Mouse (Mus musculus): ENCODE results near the gene Fcgr4. TPM values are rescaled to one million over a fixed set of nuclear protein-coding genes. Genes with fewer than 3 reads are reported as not detected.

The Fcgr4 gene
- polyA plus RNA-seq, 1 experiment = 1.5 TPM

- Histone ChIP-seq H3K36me3 (ENCODE audit: control insufficient read depth, insufficient read depth, low read length) (no peaks in the 10 kb centered on the region), H3K4me1 (replicated peaks; ENCODE audit: control insufficient read depth, insufficient read depth, low read length) (no peaks in the 10 kb centered on the region), H3K4me3 (ENCODE audit: control insufficient read depth, insufficient read depth, low read length) (no peak overlapping the region), H3K27ac (ENCODE audit: control insufficient read depth, insufficient read depth, low read length) (no peak overlapping the region), H3K27me3 (ENCODE audit: control insufficient read depth, insufficient read depth, low read length) (no peaks in the 10 kb centered on the region)
- DNase-seq = no peak
- 59% methylated on average over 6 of the region's 6 CpGs for WGBS
- no peak for TF ChIP-seq CTCF (IDR thresholded peaks at IDR 0.05; ENCODE audit: borderline replicate concordance, control insufficient read depth, extremely low read depth, insufficient read depth, low read length, poor library complexity)
- TF ChIP-seq POLR2A (IDR thresholded peaks at IDR 0.05; ENCODE audit: control insufficient read depth, extremely low read depth, insufficient read depth, low read length, poor library complexity) = no peak
Measured at GRCm38 (mm10) chr1:171017468-171018158, 1.1 kb upstream of the Fcgr4 start.

- Histone ChIP-seq H3K4me1 (replicated peaks; ENCODE audit: control insufficient read depth, insufficient read depth, low read length) (no peaks in the 10 kb centered on the region), H3K27ac (ENCODE audit: control insufficient read depth, insufficient read depth, low read length) (no peak overlapping the region), H3K27me3 (ENCODE audit: control insufficient read depth, insufficient read depth, low read length) (no peaks in the 10 kb centered on the region), H3K36me3 (ENCODE audit: control insufficient read depth, insufficient read depth, low read length) (no peaks in the 10 kb centered on the region), H3K4me3 (ENCODE audit: control insufficient read depth, insufficient read depth, low read length) (no peak overlapping the region)
- TF ChIP-seq POLR2A (IDR thresholded peaks at IDR 0.05; ENCODE audit: control insufficient read depth, extremely low read depth, insufficient read depth, low read length, poor library complexity) (no peak), CTCF (IDR thresholded peaks at IDR 0.05; ENCODE audit: borderline replicate concordance, control insufficient read depth, extremely low read depth, insufficient read depth, low read length, poor library complexity) (no peak)
- DNase-seq = no peak
- 85% methylated on average over 7 of the region's 7 CpGs for WGBS
Measured at GRCm38 (mm10) chr1:171019311-171019950, 711 bp downstream of the Fcgr4 start.

GRCm38 (mm10) chr1:171031752-171032151 is 13.0 kb downstream of the Fcgr4 start:
- H3K4me1 ChIP-seq (replicated peaks; ENCODE audit: control insufficient read depth, insufficient read depth, low read length) = peaks cover 21% of the 10 kb centered on the region
- no peak for DNase-seq
- H3K27ac ChIP-seq (ENCODE audit: control insufficient read depth, insufficient read depth, low read length) = no peak overlapping the region
- no peak for TF ChIP-seq CTCF (IDR thresholded peaks at IDR 0.05; ENCODE audit: borderline replicate concordance, control insufficient read depth, extremely low read depth, insufficient read depth, low read length, poor library complexity)
- TF ChIP-seq POLR2A (IDR thresholded peaks at IDR 0.05; ENCODE audit: control insufficient read depth, extremely low read depth, insufficient read depth, low read length, poor library complexity) = no peak
- no peak overlapping the region for H3K4me3 ChIP-seq (ENCODE audit: control insufficient read depth, insufficient read depth, low read length)
- no peaks in the 10 kb centered on the region for H3K36me3 ChIP-seq (ENCODE audit: control insufficient read depth, insufficient read depth, low read length)
- 97% methylated on average over 3 of the region's 3 CpGs for WGBS
- H3K27me3 ChIP-seq (ENCODE audit: control insufficient read depth, insufficient read depth, low read length) = peaks cover 3% of the 10 kb centered on the region

- Histone ChIP-seq H3K36me3 (ENCODE audit: control insufficient read depth, insufficient read depth, low read length) (no peaks in the 10 kb centered on the region), H3K27ac (ENCODE audit: control insufficient read depth, insufficient read depth, low read length) (no peak overlapping the region), H3K27me3 (ENCODE audit: control insufficient read depth, insufficient read depth, low read length) (peaks cover 3% of the 10 kb centered on the region), H3K4me1 (replicated peaks; ENCODE audit: control insufficient read depth, insufficient read depth, low read length) (peaks cover 21% of the 10 kb centered on the region), H3K4me3 (ENCODE audit: control insufficient read depth, insufficient read depth, low read length) (peak overlapping the region; percentile 56)
- TF ChIP-seq POLR2A (IDR thresholded peaks at IDR 0.05; ENCODE audit: control insufficient read depth, extremely low read depth, insufficient read depth, low read length, poor library complexity) = no peak
- TF ChIP-seq CTCF (IDR thresholded peaks at IDR 0.05; ENCODE audit: borderline replicate concordance, control insufficient read depth, extremely low read depth, insufficient read depth, low read length, poor library complexity) = no peak
- DNase-seq = no peak
- WGBS = 18% methylated on average over 10 of the region's 10 CpGs
Measured at GRCm38 (mm10) chr1:171032691-171033090, 14.0 kb downstream of the Fcgr4 start.

- H3K4me1 ChIP-seq (replicated peaks; ENCODE audit: control insufficient read depth, insufficient read depth, low read length) = peaks cover 21% of the 10 kb centered on the region
- TF ChIP-seq CTCF (IDR thresholded peaks at IDR 0.05; ENCODE audit: borderline replicate concordance, control insufficient read depth, extremely low read depth, insufficient read depth, low read length, poor library complexity) = no peak
- no peak for TF ChIP-seq POLR2A (IDR thresholded peaks at IDR 0.05; ENCODE audit: control insufficient read depth, extremely low read depth, insufficient read depth, low read length, poor library complexity)
- no peak overlapping the region for H3K27ac ChIP-seq (ENCODE audit: control insufficient read depth, insufficient read depth, low read length)
- 2% methylated on average over 16 of the region's 16 CpGs for WGBS
- H3K27me3 ChIP-seq (ENCODE audit: control insufficient read depth, insufficient read depth, low read length) = peaks cover 3% of the 10 kb centered on the region
- H3K4me3 ChIP-seq (ENCODE audit: control insufficient read depth, insufficient read depth, low read length) = peak overlapping the region; percentile 56
- DNase-seq = peak; percentile 12
- no peaks in the 10 kb centered on the region for H3K36me3 ChIP-seq (ENCODE audit: control insufficient read depth, insufficient read depth, low read length)
Measured at GRCm38 (mm10) chr1:171033196-171033595, 14.5 kb downstream of the Fcgr4 start.

GRCm38 (mm10) chr1:171033756-171034155 is 15.0 kb downstream of the Fcgr4 start:
- Histone ChIP-seq H3K27ac (ENCODE audit: control insufficient read depth, insufficient read depth, low read length) (no peak overlapping the region), H3K36me3 (ENCODE audit: control insufficient read depth, insufficient read depth, low read length) (no peaks in the 10 kb centered on the region), H3K4me3 (ENCODE audit: control insufficient read depth, insufficient read depth, low read length) (peak overlapping the region; percentile 56), H3K27me3 (ENCODE audit: control insufficient read depth, insufficient read depth, low read length) (peaks cover 3% of the 10 kb centered on the region), H3K4me1 (replicated peaks; ENCODE audit: control insufficient read depth, insufficient read depth, low read length) (peaks cover 21% of the 10 kb centered on the region)
- under 1% methylated on average over 20 of the region's 20 CpGs for WGBS
- no peak for TF ChIP-seq CTCF (IDR thresholded peaks at IDR 0.05; ENCODE audit: borderline replicate concordance, control insufficient read depth, extremely low read depth, insufficient read depth, low read length, poor library complexity)
- no peak for TF ChIP-seq POLR2A (IDR thresholded peaks at IDR 0.05; ENCODE audit: control insufficient read depth, extremely low read depth, insufficient read depth, low read length, poor library complexity)
- peak; percentile 87 for DNase-seq

Measured in thymus, adult 2 months (tissue).